Mouse (Mus musculus): ENCODE data around the gene Mars2. TPM values are rescaled to one million over a fixed set of nuclear protein-coding genes. Genes with fewer than 3 reads are reported as not detected.

Mars2 gene
- polyA plus RNA-seq, 1 experiment, result 1.5 TPM

DNA sequence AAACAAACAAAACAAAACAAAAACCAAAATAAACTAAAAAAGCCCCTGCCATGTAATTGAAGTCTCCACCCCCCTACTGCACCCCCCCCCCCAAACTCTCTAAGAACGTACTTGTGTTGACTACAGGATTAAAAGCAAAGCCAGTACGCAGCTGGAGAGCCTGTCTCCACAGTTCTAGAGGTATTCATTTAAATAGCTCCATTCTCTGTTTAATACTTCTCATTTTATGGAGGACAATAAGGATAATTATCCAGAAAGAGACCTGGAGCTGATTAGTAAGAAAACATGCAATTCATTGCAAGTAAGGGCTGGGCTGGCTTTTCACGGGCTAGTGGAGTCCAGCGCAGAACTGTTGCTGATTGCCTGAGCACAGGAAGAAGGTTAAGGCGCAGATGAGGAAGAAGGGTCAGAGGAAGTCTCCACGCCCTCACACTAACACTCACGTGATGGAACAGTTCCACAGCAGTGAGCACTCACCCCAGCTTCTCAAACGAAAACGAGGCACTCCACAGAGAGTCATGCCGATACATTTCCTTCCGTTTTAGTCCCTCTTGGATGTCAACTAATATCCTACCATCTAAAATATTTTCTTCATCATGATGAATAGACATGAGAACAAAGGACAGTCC lies 21.7 kb upstream of the Mars2 start:
- TF ChIP-seq POLR2A (IDR thresholded peaks at IDR 0.05; ENCODE audit: borderline replicate concordance, extremely low read depth, low read depth, low read length), result peak; percentile 43; the same call in 1 of the 2 replicates
- TF ChIP-seq CTCF (IDR thresholded peaks at IDR 0.05; ENCODE audit: insufficient read depth, low read length), result no peak
- Histone ChIP-seq H3K4me1 (ENCODE audit: control insufficient read depth, insufficient read depth, low read length) (peaks cover 3% of the 10 kb centered on the region; the same call in 1 of the 2 replicates), H3K4me3 (replicated peaks; ENCODE audit: extremely low read depth, low read depth, low read length) (no peak overlapping the region)
- no peak for DNase-seq
- 29% methylated on average over 11 of the region's 11 CpGs for WGBS

DNA sequence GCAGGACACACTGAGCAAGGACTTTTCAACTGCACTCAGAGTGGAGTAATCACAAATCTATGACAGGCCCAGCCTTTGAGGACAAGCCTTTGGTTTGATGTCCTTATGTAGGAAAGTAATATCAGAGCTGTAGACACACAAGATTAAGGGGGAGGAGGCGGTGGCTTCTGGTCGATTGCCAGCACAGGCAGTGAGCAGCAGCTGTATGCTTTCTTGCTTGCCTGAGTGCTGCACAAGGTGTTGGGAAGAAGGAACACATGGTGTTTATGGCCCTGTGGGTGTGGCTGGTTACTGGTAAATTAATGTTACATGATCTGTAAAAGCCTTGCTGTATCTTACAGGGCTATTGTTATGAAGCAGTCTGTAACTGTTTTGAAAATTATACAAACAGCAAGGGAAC lies 19.8 kb upstream of the Mars2 start:
- no peak for DNase-seq
- Histone ChIP-seq H3K4me1 (ENCODE audit: control insufficient read depth, insufficient read depth, low read length) (peaks cover 9% of the 10 kb centered on the region), H3K4me3 (replicated peaks; ENCODE audit: extremely low read depth, low read depth, low read length) (no peak overlapping the region)
- WGBS, result 39% methylated on average over 2 of the region's 2 CpGs
- no peak for TF ChIP-seq CTCF (IDR thresholded peaks at IDR 0.05; ENCODE audit: insufficient read depth, low read length)
- no peak for TF ChIP-seq POLR2A (IDR thresholded peaks at IDR 0.05; ENCODE audit: borderline replicate concordance, extremely low read depth, low read depth, low read length)

DNA sequence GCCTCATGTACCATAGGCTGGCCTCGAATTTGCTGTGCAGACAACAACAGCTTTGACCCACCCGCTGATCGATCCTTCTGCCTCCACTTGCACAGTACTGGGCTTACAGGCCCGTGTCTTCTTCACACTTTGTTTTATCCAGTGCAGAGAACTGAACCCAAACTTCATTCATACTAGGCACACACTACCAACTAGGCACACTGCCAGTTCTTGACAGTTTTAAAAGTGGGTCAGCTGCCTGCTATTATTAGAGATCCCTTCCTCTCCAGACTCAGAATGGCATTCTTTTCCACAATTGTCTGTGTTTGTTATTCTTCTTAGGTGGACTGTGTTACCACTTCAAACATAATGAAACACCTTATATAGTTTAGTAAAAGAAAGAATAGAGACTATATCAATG lies 15.6 kb upstream of the Mars2 start:
- no peak for TF ChIP-seq CTCF (IDR thresholded peaks at IDR 0.05; ENCODE audit: insufficient read depth, low read length)
- TF ChIP-seq POLR2A (IDR thresholded peaks at IDR 0.05; ENCODE audit: borderline replicate concordance, extremely low read depth, low read depth, low read length), result no peak
- DNase-seq, result no peak
- H3K4me3 ChIP-seq (replicated peaks; ENCODE audit: extremely low read depth, low read depth, low read length), result no peak overlapping the region
- 32% methylated on average over 4 of the region's 4 CpGs for WGBS
- H3K4me1 ChIP-seq (ENCODE audit: control insufficient read depth, insufficient read depth, low read length), result peaks cover 11% of the 10 kb centered on the region

DNA sequence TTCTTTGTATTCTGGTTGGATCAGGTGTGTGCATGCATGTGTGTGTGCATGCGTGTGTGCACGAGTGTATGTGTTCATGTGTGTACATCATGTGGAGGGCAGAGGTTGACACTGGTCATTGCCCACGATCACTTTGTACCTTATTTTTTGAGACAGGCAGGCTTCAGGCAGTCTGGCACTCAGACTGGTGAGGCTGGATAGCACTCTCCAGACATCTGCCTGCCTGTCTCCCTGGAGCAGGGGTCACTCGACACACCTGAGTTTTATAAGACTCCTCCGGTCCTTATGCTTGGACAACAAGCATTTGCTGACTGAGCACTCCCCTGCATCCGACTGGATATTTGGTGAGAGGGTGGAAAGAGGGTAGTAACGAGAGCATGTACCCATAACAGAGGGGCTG lies 14.0 kb upstream of the Mars2 start:
- Histone ChIP-seq H3K4me3 (replicated peaks; ENCODE audit: extremely low read depth, low read depth, low read length) (no peak overlapping the region), H3K4me1 (ENCODE audit: control insufficient read depth, insufficient read depth, low read length) (peaks cover 8% of the 10 kb centered on the region)
- DNase-seq, result no peak
- WGBS, result 87% methylated on average over 7 of the region's 7 CpGs
- TF ChIP-seq POLR2A (IDR thresholded peaks at IDR 0.05; ENCODE audit: borderline replicate concordance, extremely low read depth, low read depth, low read length) (no peak), CTCF (IDR thresholded peaks at IDR 0.05; ENCODE audit: insufficient read depth, low read length) (no peak)

DNA sequence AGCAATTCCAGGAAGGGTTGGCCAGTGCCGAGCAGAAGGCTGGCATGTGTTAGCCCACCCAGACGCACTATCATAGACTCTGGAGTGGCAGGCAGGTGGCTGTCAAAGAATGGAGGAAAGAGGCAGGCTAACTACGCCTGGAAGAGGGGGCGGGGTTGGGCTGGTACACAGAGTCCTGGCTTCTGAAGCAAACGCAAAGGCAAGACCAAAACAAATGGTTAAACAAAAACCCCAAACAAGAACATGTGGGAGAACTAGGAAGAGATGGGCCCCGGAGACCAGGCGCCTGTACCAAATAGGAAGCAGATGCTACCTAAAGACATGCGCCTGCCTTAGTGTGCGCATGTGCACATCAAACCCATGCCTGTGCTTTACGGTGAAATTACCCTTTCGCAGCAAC lies 12.9 kb upstream of the Mars2 start:
- 65% methylated on average over 11 of the region's 11 CpGs for WGBS
- DNase-seq, result no peak
- TF ChIP-seq POLR2A (IDR thresholded peaks at IDR 0.05; ENCODE audit: borderline replicate concordance, extremely low read depth, low read depth, low read length), result no peak
- TF ChIP-seq CTCF (IDR thresholded peaks at IDR 0.05; ENCODE audit: insufficient read depth, low read length), result no peak
- peaks cover 8% of the 10 kb centered on the region for H3K4me1 ChIP-seq (ENCODE audit: control insufficient read depth, insufficient read depth, low read length)
- H3K4me3 ChIP-seq (replicated peaks; ENCODE audit: extremely low read depth, low read depth, low read length), result no peak overlapping the region

DNA sequence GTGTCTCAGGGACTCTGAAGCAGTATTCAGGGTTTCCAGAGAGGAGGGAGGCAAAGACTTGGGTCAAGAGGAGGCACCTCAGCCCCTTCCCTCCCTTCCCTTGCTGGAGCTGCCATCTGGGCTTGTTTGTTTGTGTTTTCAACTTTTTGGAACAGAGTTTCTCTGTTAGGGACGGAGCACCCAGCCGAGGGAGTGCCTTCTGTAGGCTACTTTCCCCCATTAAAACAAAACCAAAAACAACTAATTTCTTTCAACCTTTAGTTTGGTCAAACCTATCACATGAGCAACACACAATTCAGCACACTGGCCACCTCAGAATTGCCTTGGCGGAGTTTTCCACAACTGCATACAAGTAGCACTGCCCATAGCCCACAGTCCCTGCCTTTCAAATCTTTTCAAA lies 11.6 kb upstream of the Mars2 start:
- TF ChIP-seq CTCF (IDR thresholded peaks at IDR 0.05; ENCODE audit: insufficient read depth, low read length) (no peak), POLR2A (IDR thresholded peaks at IDR 0.05; ENCODE audit: borderline replicate concordance, extremely low read depth, low read depth, low read length) (no peak)
- Histone ChIP-seq H3K4me3 (replicated peaks; ENCODE audit: extremely low read depth, low read depth, low read length) (peak overlapping the region; percentile 20), H3K4me1 (ENCODE audit: control insufficient read depth, insufficient read depth, low read length) (peaks cover 8% of the 10 kb centered on the region)
- WGBS, result 47% methylated on average over 3 of the region's 3 CpGs
- no peak for DNase-seq

DNA sequence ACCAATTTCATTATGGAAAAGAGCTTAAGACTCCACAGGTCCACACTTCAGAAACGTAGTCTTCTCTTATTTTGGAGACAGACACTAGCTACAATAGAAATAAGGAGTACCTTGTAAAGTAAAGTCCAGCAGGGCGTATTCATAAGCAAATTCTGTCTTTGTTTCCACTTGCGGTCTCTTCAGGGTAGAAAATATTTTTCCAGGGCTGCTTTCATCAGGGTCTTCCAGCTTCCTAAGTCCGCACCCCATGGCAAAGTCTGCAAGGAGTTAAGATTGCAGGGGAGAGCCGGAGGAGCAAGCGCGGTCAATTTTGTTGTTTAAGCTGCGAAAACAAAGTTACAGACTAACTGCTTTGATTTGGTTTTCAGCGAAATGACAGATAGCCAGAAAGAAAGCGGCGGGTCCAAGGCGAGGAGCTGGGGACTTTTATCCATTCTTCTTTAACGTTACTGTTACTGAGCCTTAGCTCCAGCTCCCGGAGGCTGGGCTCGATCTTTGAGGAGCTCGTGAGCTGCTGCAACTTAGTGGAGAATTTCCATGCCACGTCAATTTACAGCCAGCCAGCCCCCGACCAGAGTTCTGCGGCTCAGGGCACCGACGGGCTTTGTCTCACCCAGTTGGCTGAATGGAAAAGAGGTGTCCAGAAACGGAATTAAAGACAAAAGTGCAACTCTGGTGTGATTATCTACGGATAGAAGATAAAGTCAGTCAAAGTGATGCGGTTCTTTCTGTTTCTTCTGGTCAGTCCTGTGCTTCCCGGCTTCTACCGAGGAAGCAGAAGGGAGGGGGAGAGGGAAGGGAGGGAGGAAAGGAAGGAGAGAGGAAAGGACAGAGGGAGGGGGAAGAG lies 10.7 kb upstream of the Mars2 start, which contains the start of gene Rftn2:
TSS of gene Rftn2 (minus strand) at position 772 of the 847 bp plus-strand sequence.
- Histone ChIP-seq H3K4me3 (replicated peaks; ENCODE audit: extremely low read depth, low read depth, low read length) (peak within 1 kb of the TSS; percentile 44), H3K4me1 (ENCODE audit: control insufficient read depth, insufficient read depth, low read length) (peaks cover 4% of the 10 kb centered on the region)
- 3% methylated on average over 26 of the region's 26 CpGs for WGBS
- TF ChIP-seq POLR2A (IDR thresholded peaks at IDR 0.05; ENCODE audit: borderline replicate concordance, extremely low read depth, low read depth, low read length) (no peak), CTCF (IDR thresholded peaks at IDR 0.05; ENCODE audit: insufficient read depth, low read length) (no peak)
- peak; percentile 32 for DNase-seq

DNA sequence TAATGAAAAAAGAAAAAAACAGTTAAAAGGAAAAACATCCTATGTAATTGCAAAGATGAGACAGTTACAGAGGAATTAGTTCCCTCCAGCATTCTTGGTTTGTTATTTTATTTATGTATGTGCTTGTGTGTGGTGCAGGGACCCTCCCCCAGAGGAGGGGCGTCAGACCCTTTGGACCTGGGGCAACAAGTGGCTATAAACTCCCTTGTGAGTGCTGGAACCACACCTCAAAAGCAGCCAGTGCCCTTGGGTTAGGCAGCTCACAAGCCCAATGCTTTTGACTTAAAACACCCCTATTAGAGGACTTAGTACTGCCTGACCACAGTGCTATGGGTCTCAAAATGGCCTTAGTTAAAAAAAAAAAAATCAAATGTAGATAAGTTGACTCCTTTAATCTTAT lies 9.6 kb upstream of the Mars2 start:
- no peak for DNase-seq
- H3K4me1 ChIP-seq (ENCODE audit: control insufficient read depth, insufficient read depth, low read length), result no peaks in the 10 kb centered on the region; the same call in 1 of the 2 replicates
- no peak overlapping the region for H3K4me3 ChIP-seq (replicated peaks; ENCODE audit: extremely low read depth, low read depth, low read length)
- TF ChIP-seq CTCF (IDR thresholded peaks at IDR 0.05; ENCODE audit: insufficient read depth, low read length) (no peak), POLR2A (IDR thresholded peaks at IDR 0.05; ENCODE audit: borderline replicate concordance, extremely low read depth, low read depth, low read length) (no peak)
- 55% methylated on average over 1 of the region's 1 CpGs for WGBS

DNA sequence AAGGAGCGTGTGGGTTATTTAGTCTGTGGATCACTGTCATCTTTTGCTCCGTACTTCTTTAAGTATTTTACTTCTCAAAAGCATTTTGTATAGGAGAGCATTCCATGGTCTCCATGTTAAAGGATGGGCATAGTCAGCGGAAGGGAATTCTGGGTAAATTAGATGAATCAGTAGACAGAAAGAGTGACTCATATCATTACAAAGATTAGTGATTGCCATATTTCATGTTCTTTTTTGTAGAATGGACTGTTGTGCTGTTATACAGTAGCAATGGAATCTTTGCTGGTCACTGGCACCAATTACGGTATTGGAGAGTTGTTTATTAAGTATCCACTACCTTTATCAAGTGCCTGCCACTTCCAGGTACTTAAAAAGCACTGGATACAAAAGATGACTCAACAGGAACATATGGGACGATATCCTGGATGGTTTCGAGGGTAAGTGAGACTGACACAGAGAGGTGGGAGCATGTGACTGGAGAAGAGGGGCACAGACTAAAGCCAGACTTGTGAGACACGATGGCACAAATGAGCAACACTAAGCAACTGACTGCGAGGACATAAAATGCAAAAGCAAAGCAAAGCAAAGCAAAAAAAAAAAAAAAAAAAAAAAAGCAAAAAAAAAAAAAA lies 8.6 kb upstream of the Mars2 start:
- no peak for DNase-seq
- H3K4me3 ChIP-seq (replicated peaks; ENCODE audit: extremely low read depth, low read depth, low read length), result no peak overlapping the region
- H3K4me1 ChIP-seq (ENCODE audit: control insufficient read depth, insufficient read depth, low read length), result no peaks in the 10 kb centered on the region; the same call in 1 of the 2 replicates
- 83% methylated on average over 8 of the region's 8 CpGs for WGBS
- no peak for TF ChIP-seq POLR2A (IDR thresholded peaks at IDR 0.05; ENCODE audit: borderline replicate concordance, extremely low read depth, low read depth, low read length)
- no peak for TF ChIP-seq CTCF (IDR thresholded peaks at IDR 0.05; ENCODE audit: insufficient read depth, low read length)
